In genomic region chr4:22357266-22357930, GRCm38 (mm10) we compare ENCODE assay signal across 7 mouse cellular contexts. TPM values are rescaled to one million over a fixed set of nuclear protein-coding genes. Genes with fewer than 3 reads are reported as not detected.
DNase-seq lines count a peak whose midpoint lies in the region; ATAC-seq lines count a peak whose summit lies in the region.

TSS of gene Fbxl4 (plus strand) at chr4:22357543.

- peak; percentile 87 for ATAC-seq in granulocyte monocyte progenitor cell, adult 5-6 weeks (replicated peaks; ENCODE audit: poor library complexity, severe bottlenecking)
- ATAC-seq in midbrain, embryonic 13.5 days: peak; percentile 98

- H3K9ac ChIP-seq in midbrain, embryonic 13.5 days (replicated peaks): peak within 1 kb of the TSS; percentile 90

- H3K27ac ChIP-seq in embryonic facial prominence, embryonic 10.5 days (replicated peaks): peak within 1 kb of the TSS; percentile 93
- peak within 1 kb of the TSS; percentile 96 for H3K27ac ChIP-seq in limb, embryonic 10.5 days
- H3K27ac ChIP-seq in midbrain, embryonic 13.5 days: peak within 1 kb of the TSS; percentile 92

- no peaks in the 10 kb centered on the region for H3K36me3 ChIP-seq in embryonic facial prominence, embryonic 10.5 days (replicated peaks)
- no peaks in the 10 kb centered on the region for H3K36me3 ChIP-seq in limb, embryonic 10.5 days
- peaks cover 4% of the 10 kb centered on the region; the same call in 1 of the 2 replicates for H3K36me3 ChIP-seq in midbrain, embryonic 13.5 days

- H3K9me3 ChIP-seq in embryonic facial prominence, embryonic 10.5 days: peaks cover 8% of the 10 kb centered on the region; the same call in 1 of the 2 replicates
- H3K9me3 ChIP-seq in limb, embryonic 10.5 days (replicated peaks): no peaks in the 10 kb centered on the region
- no peaks in the 10 kb centered on the region; the same call in 1 of the 2 replicates for H3K9me3 ChIP-seq in midbrain, embryonic 13.5 days

- H3K4me3 ChIP-seq in embryonic facial prominence, embryonic 10.5 days: peak within 1 kb of the TSS; percentile 88
- peak within 1 kb of the TSS; percentile 81 for H3K4me3 ChIP-seq in limb, embryonic 10.5 days
- H3K4me3 ChIP-seq in midbrain, embryonic 13.5 days (replicated peaks): peak within 1 kb of the TSS; percentile 83

- H3K4me1 ChIP-seq in embryonic facial prominence, embryonic 10.5 days: peaks cover 15% of the 10 kb centered on the region
- peaks cover 11% of the 10 kb centered on the region for H3K4me1 ChIP-seq in limb, embryonic 10.5 days
- H3K4me1 ChIP-seq in midbrain, embryonic 13.5 days (replicated peaks): peaks cover 18% of the 10 kb centered on the region

- H3K27me3 ChIP-seq in embryonic facial prominence, embryonic 10.5 days (replicated peaks; ENCODE audit: low read depth, poor library complexity, severe bottlenecking): no peaks in the 10 kb centered on the region
- H3K27me3 ChIP-seq in limb, embryonic 10.5 days (ENCODE audit: low read depth, poor library complexity, severe bottlenecking): no peaks in the 10 kb centered on the region
- no peaks in the 10 kb centered on the region for H3K27me3 ChIP-seq in midbrain, embryonic 13.5 days

- peak within 1 kb of the TSS; percentile 71 for H3K4me2 ChIP-seq in midbrain, embryonic 13.5 days (replicated peaks)

- WGBS in embryonic facial prominence, embryonic 10.5 days: under 1% methylated on average over 62 of the region's 62 CpGs
- under 1% methylated on average over 49 of the region's 62 CpGs for WGBS in limb, embryonic 10.5 days
- 0% methylated on average over 56 of the region's 62 CpGs for WGBS in midbrain, embryonic 13.5 days

- peak; percentile 93 for DNase-seq in adrenal gland, postnatal 10 days
- DNase-seq in embryonic facial prominence, embryonic 10.5 days (ENCODE audit: low spot score): peak; percentile 94
- DNase-seq in kidney, adult 11 months: peak; percentile 83
- DNase-seq in limb, embryonic 10.5 days (ENCODE audit: low spot score): peak; percentile 93
- peak; percentile 81 for DNase-seq in spleen, adult 12 weeks (ENCODE audit: low spot score)

RNA-seq across cellular contexts. Expression of gene Fbxl4, which starts in this region (rescaled TPM):
- 10 to 100 TPM; 19.3 to 22.4 TPM for total RNA-seq in adrenal gland, postnatal 10 days (2021)
- polyA plus RNA-seq in embryonic facial prominence, embryonic 10.5 days (2016; fragmentation: Nextera tagmentation; extraction: Ambion mirVana): 6.5 and 8.2 TPM in 2 replicates
- 6.0 and 10.6 TPM in 2 replicates for total RNA-seq in granulocyte monocyte progenitor cell, adult 5-6 weeks (2014; fragmentation: Nextera tagmentation)
- total RNA-seq in granulocyte monocyte progenitor cell, adult 5-6 weeks (2017): 6.6 and 7.5 TPM in 2 replicates
- polyA plus RNA-seq in limb, embryonic 10.5 days (2016; fragmentation: Nextera tagmentation; extraction: Ambion mirVana): 5.8 and 7.0 TPM in 2 replicates
- polyA plus RNA-seq in midbrain, embryonic 13.5 days (2015; fragmentation: Nextera tagmentation; extraction: Ambion mirVana): 12.7 and 13.9 TPM in 2 replicates

Comparison
In these comparisons a context has a peak if more than half of its experiments do, and no peak if none do; other contexts are left out.
1. Peak in every context shown above with its lines: DNase-seq, ATAC-seq, H3K4me3 ChIP-seq and H3K27ac ChIP-seq.